Mouse (Mus musculus) liver, embryonic 14.5 days (tissue): ENCODE results near the gene Gm48552. TPM values are rescaled to one million over a fixed set of nuclear protein-coding genes. Genes with fewer than 3 reads are reported as not detected.

Experiments
- ATAC-seq: fragments of 200-750 bp; cut with Nextera tagmentation; 2 replicates; pipeline ENCODE4 v1.8.0; 2017; ENCODE audit warnings: moderate number of reproducible peaks, mild to moderate bottlenecking, moderate library complexity; ENCODE audit not compliant: insufficient read depth
- DNase-seq, 3 experiments: peaks; one replicate each; pipeline ENCODE4 v3.0.0-alpha.2; 2012 to 2013; ENCODE audit warnings: low read depth in 3 of 3, low spot score in 3 of 3
- H3K27ac ChIP-seq: fragments of 300-500 bp; sonication (generic); 2 replicates; pipeline ENCODE4 v1.5.1; 2014; ENCODE audit warnings: moderate library complexity, mild to moderate bottlenecking, control low read depth, inconsistent platforms
- H3K27me3 ChIP-seq: fragments of 300-500 bp; sonication (generic); 2 replicates; pipeline ENCODE4 v1.6.1; 2014; ENCODE audit warnings: mild to moderate bottlenecking, low read length, moderate library complexity; ENCODE audit not compliant: control insufficient read depth, insufficient read depth
- H3K36me3 ChIP-seq: fragments of 300-500 bp; sonication (generic); replicated peaks from 2 replicates; pipeline ENCODE4 v1.6.1; 2014; ENCODE audit warnings: low read depth; ENCODE audit not compliant: control insufficient read depth, insufficient read depth
- H3K4me1 ChIP-seq, 2 experiments: fragments of 200-500 bp in 1 of 2; fragments of 300-500 bp in 1 of 2; sonication (generic) in 1 of 2; replicated peaks; 2 replicates each; pipeline ENCODE4 v1.6.1; 2012 to 2014; ENCODE audit warnings: antibody characterized with exemption in 1 of 2, inconsistent platforms in 1 of 2, low read length in 1 of 2; ENCODE audit not compliant: control insufficient read depth in 2 of 2, insufficient read depth in 2 of 2
- H3K4me2 ChIP-seq: fragments of 300-500 bp; sonication (generic); 2 replicates; pipeline ENCODE4 v1.6.1; 2014; ENCODE audit warnings: low read depth, mild to moderate bottlenecking, control low read depth, moderate library complexity
- H3K4me3 ChIP-seq, 2 experiments: fragments of 200-500 bp in 1 of 2; fragments of 300-500 bp in 1 of 2; sonication (generic) in 1 of 2; 2 replicates each; pipeline ENCODE4 v1.5.1; 2012 to 2014; ENCODE audit warnings: low read depth in 2 of 2, low read length in 2 of 2, mild to moderate bottlenecking in 2 of 2, control low read depth in 1 of 2, inconsistent platforms in 1 of 2, moderate library complexity in 1 of 2; ENCODE audit not compliant: insufficient read depth in 1 of 2
- H3K9ac ChIP-seq: fragments of 300-500 bp; sonication (generic); replicated peaks from 2 replicates; pipeline ENCODE4 v1.6.1; 2014; ENCODE audit warnings: mild to moderate bottlenecking, control low read depth, moderate library complexity
- H3K9me3 ChIP-seq: fragments of 300-500 bp; sonication (generic); 2 replicates; pipeline ENCODE4 v1.6.1; 2016; ENCODE audit warnings: low read length, mixed read lengths; ENCODE audit not compliant: control insufficient read depth
- CTCF ChIP-seq: IDR thresholded peaks from 2 replicates; pipeline ENCODE4 v1.5.1; 2016; ENCODE audit warnings: antibody characterized with exemption, low read depth, control low read depth
- EP300 ChIP-seq: IDR thresholded peaks from 2 replicates; pipeline ENCODE4 v1.6.1; 2016; ENCODE audit warnings: antibody characterized with exemption, low read depth
- WGBS: fragments of 180-500 bp; shearing (Covaris S2); extraction: QIAGEN DNeasy Blood & Tissue Kit; methylation state at CpG from one replicate; pipeline ENCODE4 v1.1.7; 2014; ENCODE audit not compliant: insufficient replicate concordance; 5-methylcytosine and 5-hydroxymethylcytosine counted together
- polyA plus RNA-seq, 2 experiments: library from polyadenylated mRNA; depleted of rRNA in 1 of 2; stranded (reverse) in 1 of 2; unstranded in 1 of 2; fragments of >200 nt; fragmentation: Nextera tagmentation in 1 of 2; extraction: Ambion mirVana in 1 of 2; gene quantifications; 2 replicates each; pipeline versions ENCODE4 v1.2.1 to v1.2.3; 2012 to 2014

The Gm48552 gene
- polyA plus RNA-seq, 2 experiments, result 0.36 to 0.90 TPM

GRCm38 (mm10) chr10:81376561-81377361, 12.0 kb upstream of the Gm48552 start:
- peak overlapping the region; percentile 99 for H3K9ac ChIP-seq
- peak overlapping the region; percentile 94 for H3K27ac ChIP-seq
- no peaks in the 10 kb centered on the region for H3K27me3 ChIP-seq
- H3K4me1 ChIP-seq, result peaks cover 42 to 47% of the 10 kb centered on the region in 2 experiments
- no peaks in the 10 kb centered on the region for H3K9me3 ChIP-seq
- TF ChIP-seq CTCF (peak; percentile 30; the same call in 1 of the 2 replicates), EP300 (no peak)
- H3K4me3 ChIP-seq, result peak overlapping the region; percentile 78 to 96
- 31% methylated on average over 6 of the region's 6 CpGs for WGBS
- ATAC-seq, result no peak
- H3K36me3 ChIP-seq, result peaks cover 50% of the 10 kb centered on the region
- DNase-seq, result no peak
- peak overlapping the region; percentile 97 for H3K4me2 ChIP-seq

DNA sequence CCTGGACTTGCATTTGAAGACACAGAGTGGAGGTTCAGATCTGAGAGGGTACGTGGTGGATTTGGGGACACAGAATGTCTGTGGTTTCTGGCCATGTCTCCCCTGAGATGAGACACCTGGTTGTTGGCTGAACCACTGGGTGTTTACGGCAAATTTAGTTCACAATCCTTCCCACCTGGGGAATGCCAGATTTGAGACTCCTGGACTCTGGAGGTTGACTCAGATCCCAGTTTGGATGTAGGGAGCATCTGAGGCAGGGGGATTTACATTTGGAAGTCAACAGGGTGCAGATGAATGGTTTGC, 11.5 kb upstream of the Gm48552 start:
- Histone ChIP-seq H3K9me3 (no peaks in the 10 kb centered on the region), H3K27ac (peak overlapping the region; percentile 94), H3K4me3 (peak overlapping the region; percentile 78 to 96), H3K36me3 (peaks cover 46% of the 10 kb centered on the region), H3K27me3 (no peaks in the 10 kb centered on the region), H3K4me2 (peak overlapping the region; percentile 97), H3K9ac (peak overlapping the region; percentile 99), H3K4me1 (peaks cover 47 to 51% of the 10 kb centered on the region in 2 experiments)
- 42% methylated on average over 2 of the region's 2 CpGs for WGBS
- no peak for ATAC-seq
- TF ChIP-seq EP300, result no peak
- no peak for TF ChIP-seq CTCF
- no peak for DNase-seq

GRCm38 (mm10) chr10:81377793-81378552, 10.8 kb upstream of the Gm48552 start, which contains the start of gene Fzr1:
Gene Fzr1, minus strand, starts transcription at chr10:81378516.
- peak within 1 kb of the TSS; percentile 99 for H3K9ac ChIP-seq
- H3K4me2 ChIP-seq, result peak within 1 kb of the TSS; percentile 97
- ATAC-seq (peak; percentile 0; the same call in 1 of the 2 replicates), DNase-seq (no peak)
- H3K4me3 ChIP-seq, result peak within 1 kb of the TSS; percentile 78 to 96
- under 1% methylated on average over 56 of the region's 59 CpGs for WGBS
- peaks cover 40% of the 10 kb centered on the region for H3K36me3 ChIP-seq
- H3K27ac ChIP-seq, result peak within 1 kb of the TSS; percentile 97
- TF ChIP-seq CTCF (no peak), EP300 (no peak)
- no peaks in the 10 kb centered on the region for H3K9me3 ChIP-seq
- peaks cover 53 to 57% of the 10 kb centered on the region in 2 experiments for H3K4me1 ChIP-seq
- no peaks in the 10 kb centered on the region for H3K27me3 ChIP-seq

DNA sequence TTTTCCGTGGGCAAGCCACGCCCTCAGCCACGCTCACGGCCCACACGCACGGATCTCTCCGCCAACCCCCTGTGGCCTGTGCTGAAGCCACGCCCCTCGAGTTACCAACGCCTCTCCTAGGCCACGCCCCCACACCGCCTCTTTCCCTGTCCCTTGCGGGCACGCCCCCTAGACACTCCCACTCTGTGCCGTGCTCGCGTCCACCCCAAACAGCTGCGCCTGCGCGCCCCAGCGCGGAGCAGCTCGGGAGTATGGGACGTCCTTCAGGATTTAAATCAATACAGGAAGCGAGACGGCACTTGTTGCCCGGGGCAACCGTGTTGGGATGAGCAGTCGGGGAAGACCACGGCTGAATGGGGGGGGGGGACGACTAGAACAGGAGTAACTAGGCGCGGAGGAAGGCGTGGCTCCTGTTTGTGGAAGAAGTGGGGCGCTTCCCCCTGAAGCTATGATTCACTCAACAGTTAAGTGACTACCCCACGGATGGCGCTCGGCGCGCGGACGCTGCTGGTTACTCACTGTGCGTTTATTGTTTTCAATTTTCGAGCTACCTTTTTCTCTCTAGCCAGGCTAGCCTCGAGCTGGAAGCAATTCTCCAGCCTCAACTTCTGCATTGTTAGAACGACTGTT, 10.1 kb upstream of the Gm48552 start:
- H3K9me3 ChIP-seq, result no peaks in the 10 kb centered on the region
- H3K4me3 ChIP-seq, result peak overlapping the region; percentile 71 to 96
- H3K36me3 ChIP-seq, result peaks cover 33% of the 10 kb centered on the region
- peak; percentile 100 for DNase-seq
- H3K4me2 ChIP-seq, result peak overlapping the region; percentile 96
- H3K4me1 ChIP-seq, result peaks cover 56 to 60% of the 10 kb centered on the region in 2 experiments
- H3K9ac ChIP-seq, result peak overlapping the region; percentile 95
- ATAC-seq, result peak; percentile 83
- TF ChIP-seq EP300 (no peak), CTCF (peak; percentile 22)
- under 1% methylated on average over 43 of the region's 46 CpGs for WGBS
- H3K27ac ChIP-seq, result peak overlapping the region; percentile 97
- no peaks in the 10 kb centered on the region for H3K27me3 ChIP-seq

- Histone ChIP-seq H3K9ac (peak overlapping the region; percentile 95), H3K27ac (peak overlapping the region; percentile 97), H3K36me3 (peaks cover 28% of the 10 kb centered on the region), H3K9me3 (no peaks in the 10 kb centered on the region), H3K4me3 (peak overlapping the region; percentile 71 to 76), H3K27me3 (no peaks in the 10 kb centered on the region), H3K4me1 (peaks cover 57 to 60% of the 10 kb centered on the region in 2 experiments), H3K4me2 (peak overlapping the region; percentile 96)
- no peak for DNase-seq
- 54% methylated on average over 3 of the region's 3 CpGs for WGBS
- no peak for ATAC-seq
- TF ChIP-seq CTCF (no peak), EP300 (no peak)
Observed at GRCm38 (mm10) chr10:81379183-81379553, 9.6 kb upstream of the Gm48552 start.
